14 mouse cellular contexts compared by ENCODE assay signal in genomic region chr10:120851196-120851781, GRCm38 (mm10). TPM values are rescaled to one million over a fixed set of nuclear protein-coding genes. Genes with fewer than 3 reads are reported as not detected.
DNase-seq lines count a peak whose midpoint lies in the region; ATAC-seq and TF ChIP-seq lines count a peak whose summit lies in the region.
"Had no signal": no experiment of that assay in that cellular context is flagged by ENCODE, and none has a peak within 500 bp of the region (broad histone marks: within the 10 kb centered on the region; RNA-seq: fewer than 3 reads in every experiment).

No protein-coding gene starts in this region.

- no peak overlapping the region for H3K9ac ChIP-seq in lung, embryonic 15.5 days
- 0 out of 2 replicates have a peak overlapping the region, but pooled peaks have one; percentile 36 for H3K9ac ChIP-seq in embryonic facial prominence, embryonic 13.5 days
- no peak overlapping the region for H3K9ac ChIP-seq in limb, embryonic 11.5 days (ENCODE audit: low read length)
- H3K9ac ChIP-seq in midbrain, postnatal 0 days (replicated peaks; ENCODE audit: low read length, poor library complexity, severe bottlenecking), result no peak overlapping the region
- H3K9ac ChIP-seq: midbrain, embryonic 15.5 days had no signal

- no peak overlapping the region for H3K4me2 ChIP-seq in lung, embryonic 15.5 days
- peak overlapping the region; percentile 47 for H3K4me2 ChIP-seq in embryonic facial prominence, embryonic 13.5 days
- H3K4me2 ChIP-seq in limb, embryonic 11.5 days (ENCODE audit: low read depth, severe bottlenecking), result peak overlapping the region; percentile 27; the same call in 1 of the 2 replicates
- no peak overlapping the region for H3K4me2 ChIP-seq in midbrain, postnatal 0 days (ENCODE audit: low read depth, low read length, poor library complexity, severe bottlenecking)

- H3K9me3 ChIP-seq in lung, embryonic 15.5 days, result no peaks in the 10 kb centered on the region
- no peaks in the 10 kb centered on the region for H3K9me3 ChIP-seq in embryonic facial prominence, embryonic 13.5 days
- no peaks in the 10 kb centered on the region for H3K9me3 ChIP-seq in limb, embryonic 11.5 days (ENCODE audit: control insufficient read depth, low read length)
- no peaks in the 10 kb centered on the region for H3K9me3 ChIP-seq in midbrain, postnatal 0 days (ENCODE audit: low read length)
- H3K9me3 ChIP-seq: midbrain, embryonic 15.5 days had no signal

- intact Hi-C loops in heart, postnatal 36 days (cut with DNase I), result no loop called here

- H3K4me3 ChIP-seq in lung, embryonic 15.5 days, result no peak overlapping the region
- no peak overlapping the region for H3K4me3 ChIP-seq in embryonic facial prominence, embryonic 13.5 days
- H3K4me3 ChIP-seq in limb, embryonic 11.5 days (ENCODE audit: low read depth, low read length), result no peak overlapping the region
- no peak overlapping the region for H3K4me3 ChIP-seq in midbrain, postnatal 0 days (ENCODE audit: low read depth, low read length)
- H3K4me3 ChIP-seq: midbrain, embryonic 15.5 days had no signal

- WGBS in lung, embryonic 15.5 days, result 45% methylated on average over 9 of the region's 9 CpGs
- WGBS in embryonic facial prominence, embryonic 13.5 days, result 32% methylated on average over 9 of the region's 9 CpGs
- WGBS in limb, embryonic 11.5 days, result 38% methylated on average over 9 of the region's 9 CpGs
- 68% methylated on average over 9 of the region's 9 CpGs for WGBS in midbrain, postnatal 0 days

- no peaks in the 10 kb centered on the region for H3K36me3 ChIP-seq in lung, embryonic 15.5 days
- H3K36me3 ChIP-seq in embryonic facial prominence, embryonic 13.5 days, result peaks cover 6% of the 10 kb centered on the region
- H3K36me3 ChIP-seq in limb, embryonic 11.5 days (ENCODE audit: control insufficient read depth, insufficient read depth, low read length), result no peaks in the 10 kb centered on the region
- H3K36me3 ChIP-seq in midbrain, postnatal 0 days (ENCODE audit: insufficient read depth, low read length), result no peaks in the 10 kb centered on the region
- H3K36me3 ChIP-seq: midbrain, embryonic 15.5 days had no signal

- H3K4me1 ChIP-seq in lung, embryonic 15.5 days, result peaks cover 26% of the 10 kb centered on the region
- H3K4me1 ChIP-seq in embryonic facial prominence, embryonic 13.5 days, result peaks cover 75% of the 10 kb centered on the region
- peaks cover 39% of the 10 kb centered on the region for H3K4me1 ChIP-seq in limb, embryonic 11.5 days (ENCODE audit: control insufficient read depth, insufficient read depth, low read length)
- H3K4me1 ChIP-seq in midbrain, postnatal 0 days (ENCODE audit: insufficient read depth, low read length), result no peaks in the 10 kb centered on the region

- TF ChIP-seq CTCF in midbrain, postnatal 0 days (IDR thresholded peaks at IDR 0.05), result no peak

- peak; percentile 64 for DNase-seq in heart, adult 11 months
- DNase-seq in heart, postnatal 36 days, result no peak
- DNase-seq in lung, postnatal 36 days, result no peak
- peak; percentile 42 for DNase-seq in limb, embryonic 11.5 days (ENCODE audit: low spot score)
- no peak for DNase-seq in cerebellum, adult 11-12 months
- DNase-seq in midbrain, postnatal 0 days (ENCODE audit: low spot score), result no peak
- DNase-seq: liver; retina, postnatal 1 day; thymus, adult 18-20 months had no signal

- H3K27me3 ChIP-seq in lung, embryonic 15.5 days, result no peaks in the 10 kb centered on the region
- H3K27me3 ChIP-seq in embryonic facial prominence, embryonic 13.5 days, result no peaks in the 10 kb centered on the region
- no peaks in the 10 kb centered on the region for H3K27me3 ChIP-seq in limb, embryonic 11.5 days (ENCODE audit: control insufficient read depth, insufficient read depth, low read length)
- no peaks in the 10 kb centered on the region for H3K27me3 ChIP-seq in midbrain, postnatal 0 days (ENCODE audit: insufficient read depth, low read length)
- H3K27me3 ChIP-seq: CH12.LX; midbrain, embryonic 15.5 days had no signal

- no peak for ATAC-seq in lung, embryonic 15.5 days (ENCODE audit: borderline replicate concordance, extremely low read depth, low FRiP score, low TSS enrichment)
- no peak for ATAC-seq in embryonic facial prominence, embryonic 13.5 days (ENCODE audit: insufficient number of reproducible peaks, insufficient read depth, low FRiP score, low TSS enrichment, low read depth)
- ATAC-seq in limb, embryonic 11.5 days (ENCODE audit: insufficient number of reproducible peaks, low FRiP score, low TSS enrichment, low read depth), result no peak
- no peak for ATAC-seq in midbrain, postnatal 0 days (ENCODE audit: low FRiP score)
- ATAC-seq: intestine, postnatal 0 days; midbrain, embryonic 15.5 days had no signal

- H3K27ac ChIP-seq in lung, embryonic 15.5 days, result peak overlapping the region; percentile 56; the same call in 1 of the 2 replicates
- H3K27ac ChIP-seq in embryonic facial prominence, embryonic 13.5 days, result peak overlapping the region; percentile 86
- peak overlapping the region; percentile 93 for H3K27ac ChIP-seq in limb, embryonic 11.5 days (replicated peaks; ENCODE audit: low read depth, low read length)
- no peak overlapping the region for H3K27ac ChIP-seq in midbrain, postnatal 0 days (ENCODE audit: low read depth, low read length)
- H3K27ac ChIP-seq: midbrain, embryonic 15.5 days had no signal

RNA-seq across cellular contexts. Expression of gene Msrb3, which starts 47.6 kb away (rescaled TPM):
- total RNA-seq in heart, postnatal 36 days (2021), result 10 to 100 TPM; 84.0 to 89.1 TPM
- polyA plus RNA-seq in lung, embryonic 15.5 days (2015; fragmentation: Nextera tagmentation; extraction: Ambion mirVana), result 15.3 and 15.8 TPM in 2 replicates
- polyA plus RNA-seq in embryonic facial prominence, embryonic 13.5 days (2015; fragmentation: Nextera tagmentation; extraction: Ambion mirVana), result 8.5 and 10.3 TPM in 2 replicates
- polyA plus RNA-seq in limb, embryonic 11.5 days (2014; fragmentation: Nextera tagmentation; extraction: Ambion mirVana), result 7.5 and 7.8 TPM in 2 replicates
- total RNA-seq in midbrain, postnatal 0 days (2014; rRNA removed), result 5.6 and 10.2 TPM in 2 replicates
- polyA plus RNA-seq in midbrain, postnatal 0 days (2015; fragmentation: Nextera tagmentation; extraction: Ambion mirVana), result 0.72 and 1.0 TPM in 2 replicates
- total RNA-seq: CH12.LX had no signal

Comparison
In these comparisons a context has a peak if more than half of its experiments do, and no peak if none do; other contexts are left out.
1. DNase-seq: peak in heart, adult 11 months (single experiment) and limb, embryonic 11.5 days (single experiment); none in heart, postnatal 36 days (0 of 2), lung, postnatal 36 days (single experiment), cerebellum, adult 11-12 months (single experiment) and midbrain, postnatal 0 days (single experiment).
2. H3K4me2 ChIP-seq: peak in embryonic facial prominence, embryonic 13.5 days (single experiment) and limb, embryonic 11.5 days (single experiment); none in lung, embryonic 15.5 days (single experiment) and midbrain, postnatal 0 days (single experiment).